Mouse (Mus musculus): Measurements from ENCODE around the gene Uggt2. TPM values are rescaled to one million over a fixed set of nuclear protein-coding genes. Genes with fewer than 3 reads are reported as not detected.

The Uggt2 gene
- total RNA-seq, 1 experiment from 2014 or later: 2.7 TPM

DNA sequence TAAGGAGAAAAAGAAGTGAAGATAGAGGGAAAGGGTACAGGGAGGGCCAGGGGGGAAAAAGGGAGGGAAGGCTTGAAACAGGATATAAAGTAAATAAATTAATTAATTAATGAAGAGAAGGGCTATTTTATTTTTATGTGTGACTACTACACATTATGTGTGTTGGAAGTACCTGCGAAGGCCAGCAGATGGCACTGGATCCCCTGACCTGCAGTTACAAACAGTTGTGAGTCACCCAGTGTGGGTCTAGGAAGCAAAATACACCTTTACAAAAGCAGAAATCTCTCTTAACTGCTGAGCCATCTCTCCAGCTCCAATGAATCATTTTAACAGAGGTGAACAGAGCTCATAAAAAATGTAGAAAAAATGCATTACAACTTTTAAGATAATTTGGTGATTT lies 59.0 kb downstream of the Uggt2 start:
- ATAC-seq (ENCODE audit: extremely low read depth, insufficient number of reproducible peaks, low FRiP score, poor library complexity, severe bottlenecking): no peak

DNA sequence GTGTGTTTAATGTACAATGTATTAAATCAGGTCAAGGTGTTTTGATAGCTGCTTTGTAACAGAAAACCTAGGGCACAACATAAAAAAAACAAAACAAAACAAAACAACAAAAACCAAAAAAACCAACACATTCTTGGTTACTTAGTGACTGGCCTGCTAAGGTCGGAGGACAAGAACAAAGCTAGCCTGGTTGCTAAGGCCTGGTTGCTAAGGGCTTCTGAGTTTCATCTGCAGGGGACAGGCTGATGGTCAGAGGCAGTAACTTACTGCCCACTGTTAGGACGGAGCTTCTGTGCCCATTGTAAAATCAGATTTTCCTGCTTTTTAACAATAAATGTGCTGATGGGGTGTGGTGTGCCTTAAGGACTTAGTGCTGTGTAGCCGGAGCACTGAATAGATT lies 61.5 kb downstream of the Uggt2 start:
- no peak for ATAC-seq (ENCODE audit: extremely low read depth, insufficient number of reproducible peaks, low FRiP score, poor library complexity, severe bottlenecking)

DNA sequence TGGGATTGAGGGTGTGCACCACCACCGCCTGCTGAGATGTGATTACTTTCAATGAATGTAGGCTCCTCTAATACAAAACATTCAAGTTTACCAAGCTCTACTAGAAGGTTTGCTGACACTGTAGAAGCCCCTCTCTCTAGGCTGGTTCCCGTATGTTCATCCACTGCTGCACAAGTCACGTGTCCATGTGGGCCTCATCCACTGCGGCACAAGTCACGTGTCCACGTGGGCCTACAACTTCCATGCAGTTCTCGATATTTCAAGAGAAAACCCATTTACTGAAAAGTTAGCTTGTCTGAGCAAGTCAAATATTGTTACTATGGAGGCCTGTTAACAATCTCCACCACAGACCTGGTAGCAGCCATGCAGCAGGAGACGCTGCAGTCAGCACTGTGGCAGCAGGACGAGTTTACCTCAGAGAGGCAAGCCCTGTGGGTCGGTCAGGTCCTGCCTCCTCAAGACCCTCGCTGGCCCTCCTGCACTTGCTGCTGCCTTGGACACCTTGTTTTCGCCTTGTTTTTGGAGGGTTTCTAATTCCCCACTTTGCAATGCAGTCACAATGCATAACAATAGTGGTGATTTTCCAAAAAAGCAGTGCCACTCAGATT lies 62.0 kb downstream of the Uggt2 start:
- ATAC-seq (ENCODE audit: extremely low read depth, insufficient number of reproducible peaks, low FRiP score, poor library complexity, severe bottlenecking): no peak

DNA sequence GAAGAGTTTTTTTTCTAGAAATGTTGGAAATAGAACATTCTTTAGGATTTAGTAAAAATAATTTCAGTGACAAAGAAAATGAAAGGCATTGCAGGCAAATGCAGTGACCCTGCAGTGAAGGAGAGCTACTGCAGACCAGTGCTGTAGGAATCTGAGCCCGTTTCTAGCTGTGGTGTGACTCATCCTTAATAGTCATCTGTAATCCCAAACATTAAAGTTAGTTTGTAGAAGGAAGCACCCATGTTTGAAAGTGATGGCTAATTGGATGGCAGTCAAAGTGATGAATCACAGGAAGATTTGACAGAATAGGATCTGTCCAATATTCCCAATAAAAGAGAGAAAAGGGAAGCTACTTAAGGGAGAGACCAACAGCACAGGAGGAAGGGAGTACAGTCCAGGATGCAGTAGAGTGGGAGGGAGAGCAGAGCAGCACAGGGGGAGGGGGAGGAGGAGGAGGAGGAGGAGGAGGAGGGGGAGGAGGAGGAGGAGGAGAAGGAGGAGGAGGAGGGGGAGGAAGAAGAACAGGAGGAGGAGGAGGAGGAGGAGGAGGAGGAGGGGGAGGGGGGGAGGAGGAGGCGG lies 71.5 kb downstream of the Uggt2 start:
- ATAC-seq (ENCODE audit: extremely low read depth, insufficient number of reproducible peaks, low FRiP score, poor library complexity, severe bottlenecking): no peak

DNA sequence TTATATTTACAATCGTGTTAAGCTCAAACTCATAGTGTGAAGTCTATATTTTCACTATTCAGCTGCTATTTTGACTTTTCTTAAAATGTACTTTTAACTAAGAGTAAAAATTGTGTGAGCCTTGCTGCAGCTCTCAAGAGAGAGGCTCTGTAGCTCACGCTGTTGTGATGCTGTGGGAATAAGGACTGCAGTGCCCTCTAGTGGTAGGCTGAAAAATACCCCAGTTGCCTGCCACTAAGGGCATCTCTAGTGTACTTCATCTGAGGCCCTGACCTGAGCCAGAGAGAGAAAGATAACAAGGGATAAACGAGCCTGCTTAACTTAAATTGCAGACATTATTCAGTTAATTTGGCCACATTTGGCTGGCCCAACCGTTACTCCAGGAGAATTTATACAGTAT lies 72.1 kb downstream of the Uggt2 start:
- peak; percentile 96 for ATAC-seq (ENCODE audit: extremely low read depth, insufficient number of reproducible peaks, low FRiP score, poor library complexity, severe bottlenecking)

DNA sequence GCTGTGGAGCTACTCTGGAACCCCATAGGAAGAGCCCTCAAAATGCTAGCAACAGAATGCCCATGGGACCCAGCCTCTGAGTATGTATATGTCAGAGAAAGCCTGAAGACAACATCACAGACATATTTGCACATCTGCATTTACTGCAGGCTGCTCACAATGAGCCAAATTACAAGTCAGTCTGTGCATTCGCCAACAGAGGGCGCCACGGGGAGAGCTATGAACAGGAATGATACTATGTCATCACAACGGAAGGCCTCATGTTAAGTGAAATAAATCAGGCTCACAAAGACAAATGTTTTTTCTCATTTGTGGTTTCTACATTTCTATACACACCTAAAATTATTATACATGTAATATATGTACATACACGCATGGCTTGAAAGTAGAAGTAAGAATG lies 73.3 kb downstream of the Uggt2 start:
- no peak for ATAC-seq (ENCODE audit: extremely low read depth, insufficient number of reproducible peaks, low FRiP score, poor library complexity, severe bottlenecking)

DNA sequence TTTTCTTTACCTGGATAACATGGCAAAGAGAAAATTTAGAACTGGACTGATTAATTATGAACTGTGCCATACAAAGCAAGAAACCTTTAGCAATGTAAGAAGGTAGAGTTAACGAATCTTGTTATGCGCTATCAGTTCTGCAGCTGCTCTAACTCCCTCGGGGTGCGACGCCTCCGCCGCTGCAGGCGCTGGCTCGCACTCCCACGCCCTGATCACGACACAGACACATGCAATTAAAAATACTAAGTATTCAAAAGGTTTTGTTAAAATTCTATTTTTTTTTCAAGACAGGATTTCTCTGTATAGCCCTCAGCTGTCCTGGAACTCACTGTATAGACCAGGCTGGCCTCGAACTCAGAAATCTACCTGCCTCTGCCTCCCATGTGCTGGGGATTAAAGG lies 85.7 kb downstream of the Uggt2 start:
- ATAC-seq (ENCODE audit: extremely low read depth, insufficient number of reproducible peaks, low FRiP score, poor library complexity, severe bottlenecking): no peak

DNA sequence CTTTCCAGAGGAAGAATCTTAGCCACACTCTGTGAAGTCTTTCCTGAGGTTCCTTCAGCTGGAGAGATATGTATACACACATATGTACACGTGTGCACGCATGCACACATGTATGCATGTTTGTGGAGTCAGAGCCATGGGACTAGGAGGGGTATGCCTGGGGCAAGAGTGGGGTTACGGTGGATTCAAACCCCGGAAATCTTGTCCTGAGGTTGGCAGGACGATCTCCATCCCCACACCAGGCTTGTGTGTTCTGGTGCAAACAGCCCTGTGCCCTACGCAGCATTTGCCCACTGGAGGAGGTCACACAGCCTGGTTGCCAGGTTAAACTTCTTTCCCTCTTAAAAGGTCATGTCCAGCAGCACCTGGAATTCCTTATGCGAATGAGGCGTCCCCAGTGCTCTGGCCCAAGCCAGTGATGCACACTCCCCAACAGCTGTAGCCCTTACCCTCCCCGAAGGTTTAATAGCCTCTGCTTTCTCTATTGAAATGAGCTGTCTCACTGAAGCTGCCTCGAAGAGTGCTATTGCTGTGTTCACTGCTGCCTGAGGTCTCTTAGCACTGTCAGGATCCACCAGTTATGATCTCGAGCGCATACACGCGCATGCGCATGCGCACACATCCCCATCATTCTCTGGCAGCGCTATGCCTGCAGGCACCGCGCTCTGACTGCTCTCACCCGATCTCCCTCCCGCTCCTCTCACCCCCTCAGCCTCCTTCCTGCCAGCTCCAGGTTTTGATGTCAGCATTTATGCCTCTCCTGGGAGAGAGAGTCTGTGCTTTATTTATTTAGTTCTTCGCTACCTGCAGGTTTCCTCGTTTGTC lies 86.4 kb downstream of the Uggt2 start:
- peak; percentile 44; the same call in 1 of the 2 replicates for ATAC-seq (ENCODE audit: extremely low read depth, insufficient number of reproducible peaks, low FRiP score, poor library complexity, severe bottlenecking)

DNA sequence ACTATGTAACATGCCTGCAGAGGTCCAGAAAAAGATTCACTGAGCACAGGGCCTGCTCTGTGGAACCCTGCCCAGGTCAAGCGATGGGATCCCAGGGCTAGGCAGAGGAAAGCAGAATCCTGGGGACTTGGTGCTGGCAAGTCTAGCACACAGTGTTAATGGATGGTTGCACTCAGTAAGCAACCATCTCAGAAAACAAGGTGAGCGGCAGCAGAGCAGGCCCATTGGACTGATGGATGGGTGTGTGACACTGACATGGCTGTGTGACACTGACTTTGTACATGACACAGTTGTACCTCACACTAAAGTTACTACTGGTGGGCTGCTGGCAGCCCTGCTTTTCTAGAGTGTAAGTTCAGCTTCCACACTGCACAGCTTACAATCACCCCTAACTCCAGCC lies 89.7 kb downstream of the Uggt2 start:
- ATAC-seq (ENCODE audit: extremely low read depth, insufficient number of reproducible peaks, low FRiP score, poor library complexity, severe bottlenecking): no peak

DNA sequence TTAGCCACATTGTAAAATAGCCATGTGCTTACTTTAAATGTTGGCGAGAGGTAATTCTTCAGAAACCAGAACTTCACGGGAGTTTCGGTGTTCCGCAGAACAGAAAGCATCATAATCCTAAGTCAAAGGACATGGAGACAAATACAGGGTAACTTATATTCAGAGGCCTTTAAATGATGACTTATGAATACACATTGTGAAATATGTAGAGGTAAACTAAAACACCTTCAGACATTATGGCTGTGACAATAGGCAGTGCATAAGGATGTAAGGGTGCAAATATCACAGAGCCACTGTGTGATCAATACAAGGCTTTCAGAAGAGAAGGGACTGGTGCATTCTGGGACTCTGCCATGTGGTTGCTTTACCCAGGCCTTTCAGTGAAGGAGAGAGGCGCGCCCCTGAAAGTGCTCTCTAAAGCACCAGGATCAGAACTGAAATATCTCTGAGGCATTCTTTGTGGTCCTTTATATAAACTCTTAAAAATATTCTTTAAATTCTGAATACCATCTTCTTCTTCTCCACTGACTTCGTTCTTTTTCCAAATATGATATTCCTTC lies 91.1 kb downstream of the Uggt2 start:
- no peak for ATAC-seq (ENCODE audit: extremely low read depth, insufficient number of reproducible peaks, low FRiP score, poor library complexity, severe bottlenecking)

DNA sequence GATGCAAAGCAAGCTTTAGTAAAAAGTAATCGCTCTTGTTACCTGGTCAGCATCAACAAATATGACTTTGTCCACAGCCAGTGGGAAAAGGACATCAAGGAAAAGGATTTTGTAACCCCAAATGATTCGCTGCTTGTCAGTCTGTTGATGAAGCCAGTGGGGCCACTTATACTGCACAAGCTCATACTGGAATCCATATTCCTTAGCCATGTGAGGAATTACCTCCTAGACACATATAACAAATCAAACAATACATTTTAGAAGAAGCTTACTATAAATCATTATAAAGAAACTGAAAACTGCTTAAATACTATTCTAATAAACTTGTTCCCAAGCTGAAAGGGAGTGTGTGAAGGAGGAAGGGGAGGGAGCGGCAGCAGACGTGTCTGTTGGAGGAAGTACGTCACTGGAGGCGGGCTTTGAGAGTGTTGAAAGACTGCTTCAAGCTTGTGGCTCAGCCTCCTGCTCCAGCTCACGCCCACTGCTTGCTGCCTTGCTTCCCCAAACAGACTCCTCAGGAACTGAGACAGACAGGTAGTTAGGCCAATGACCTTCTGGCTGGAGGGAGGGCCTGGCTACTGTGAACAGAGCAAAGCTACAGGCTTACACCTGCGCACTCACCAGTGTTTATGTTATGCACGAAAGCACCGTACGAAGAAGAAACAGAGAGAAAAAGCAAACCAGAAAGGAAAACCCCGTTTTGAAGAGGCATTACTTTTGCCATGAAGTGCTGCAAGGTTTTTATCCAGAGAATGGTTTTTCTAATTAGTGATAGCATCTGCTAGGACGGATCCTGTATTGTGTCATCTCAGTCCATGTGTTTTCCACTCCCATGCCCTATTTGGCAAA lies 91.9 kb downstream of the Uggt2 start:
- ATAC-seq (ENCODE audit: extremely low read depth, insufficient number of reproducible peaks, low FRiP score, poor library complexity, severe bottlenecking): peak; percentile 99

DNA sequence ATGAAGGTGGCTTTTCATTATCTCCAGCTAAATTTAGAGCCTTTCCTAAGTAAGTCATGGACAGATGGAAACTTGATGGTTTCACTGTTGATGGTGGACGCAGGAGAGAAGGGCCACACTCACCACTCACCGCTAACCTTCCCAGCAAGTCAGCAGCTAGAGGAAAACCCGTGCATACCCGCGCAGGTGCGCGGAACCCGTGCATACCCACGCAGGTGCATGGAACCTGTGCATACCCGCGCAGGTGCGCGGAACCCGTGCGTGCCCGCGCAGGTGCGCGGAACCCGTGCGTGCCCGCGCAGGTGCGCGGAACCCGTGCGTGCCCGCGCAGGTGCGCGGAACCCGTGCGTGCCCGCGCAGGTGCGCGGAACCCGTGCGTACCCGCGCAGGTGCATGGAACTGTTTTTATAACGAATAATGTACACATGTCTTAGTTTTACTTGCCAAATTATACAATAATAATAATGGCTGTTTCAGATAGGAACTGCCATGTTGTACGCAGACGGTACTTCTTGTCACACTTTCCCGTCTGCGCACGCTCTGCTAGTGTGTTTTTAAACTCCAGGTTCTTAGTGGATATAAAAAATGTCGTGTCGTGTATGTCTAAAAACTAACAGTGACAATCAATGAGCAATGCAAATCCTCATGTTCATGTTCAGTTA lies 92.7 kb downstream of the Uggt2 start:
- no peak for ATAC-seq (ENCODE audit: extremely low read depth, insufficient number of reproducible peaks, low FRiP score, poor library complexity, severe bottlenecking)

DNA sequence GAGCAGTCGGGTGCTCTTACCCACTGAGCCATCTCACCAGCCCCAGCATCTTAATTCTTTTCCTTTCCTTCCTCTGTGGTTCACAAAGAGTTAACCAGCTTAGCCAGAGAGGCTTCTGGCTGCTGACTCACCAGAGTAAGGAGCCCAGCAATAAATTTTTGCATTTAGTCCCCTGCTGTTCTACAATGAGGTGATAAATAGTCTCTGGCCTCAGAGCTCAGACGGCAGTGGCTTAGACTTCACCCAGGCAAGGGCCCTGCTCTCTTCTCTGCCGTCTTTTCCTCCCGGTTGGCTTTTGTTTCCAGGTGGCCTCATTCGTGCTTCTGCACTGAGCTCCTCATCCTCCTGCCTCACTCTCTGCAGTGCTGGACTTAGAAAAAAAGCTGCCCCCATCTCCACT lies 93.4 kb downstream of the Uggt2 start:
- no peak for ATAC-seq (ENCODE audit: extremely low read depth, insufficient number of reproducible peaks, low FRiP score, poor library complexity, severe bottlenecking)

DNA sequence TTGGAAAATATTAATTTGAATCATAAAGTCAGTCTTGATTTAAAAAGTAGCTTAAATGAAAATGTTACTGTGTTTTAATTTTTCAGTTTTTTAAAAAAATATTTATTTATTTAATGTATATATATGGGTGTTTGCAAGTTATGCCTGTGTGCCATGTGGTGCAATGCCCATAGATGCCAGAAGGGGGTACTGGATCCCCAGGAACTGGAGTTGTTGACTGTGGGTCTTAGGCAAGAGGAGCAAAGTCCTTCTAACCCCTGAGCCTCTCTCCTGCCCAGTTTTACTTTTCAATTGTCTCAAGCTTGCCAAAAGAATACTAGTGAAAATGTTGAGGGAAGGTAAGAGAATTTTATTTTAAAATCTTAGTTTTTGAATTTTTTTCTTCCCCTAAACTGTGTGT lies 95.9 kb downstream of the Uggt2 start:
- ATAC-seq (ENCODE audit: extremely low read depth, insufficient number of reproducible peaks, low FRiP score, poor library complexity, severe bottlenecking): peak; percentile 35; the same call in 1 of the 2 replicates

DNA sequence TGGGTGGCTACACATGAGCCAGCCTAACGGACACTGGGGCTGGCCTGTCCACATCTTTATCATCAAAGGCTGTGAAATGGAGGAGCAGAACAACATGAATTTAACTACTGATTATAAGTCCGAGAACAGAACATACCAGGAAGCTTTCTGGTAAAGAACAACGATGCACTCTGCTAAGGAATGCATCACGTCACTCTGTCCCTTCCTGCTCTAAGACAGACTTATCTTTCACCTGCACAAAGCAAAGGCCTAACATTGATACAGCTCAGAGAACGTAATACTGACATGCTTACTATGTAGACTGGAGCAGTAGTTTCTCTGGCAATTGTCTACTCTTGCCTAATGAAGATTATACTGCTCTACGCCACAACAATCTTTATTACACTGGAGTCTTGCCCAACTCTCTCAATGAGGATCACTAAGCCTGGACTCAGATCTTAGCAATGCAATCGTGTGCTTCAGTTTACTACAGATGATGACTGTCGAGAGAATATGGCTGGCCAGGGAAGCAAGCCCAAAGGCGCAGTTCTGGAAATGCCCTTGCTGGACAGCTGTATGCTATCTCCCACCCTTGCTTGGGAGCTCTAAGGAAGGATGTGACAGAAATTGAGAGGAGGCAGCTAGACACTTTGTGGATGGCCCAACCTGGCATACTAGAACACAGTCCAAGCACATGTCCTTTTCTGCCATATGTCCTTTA lies 103.9 kb downstream of the Uggt2 start:
- no peak for ATAC-seq (ENCODE audit: extremely low read depth, insufficient number of reproducible peaks, low FRiP score, poor library complexity, severe bottlenecking)

DNA sequence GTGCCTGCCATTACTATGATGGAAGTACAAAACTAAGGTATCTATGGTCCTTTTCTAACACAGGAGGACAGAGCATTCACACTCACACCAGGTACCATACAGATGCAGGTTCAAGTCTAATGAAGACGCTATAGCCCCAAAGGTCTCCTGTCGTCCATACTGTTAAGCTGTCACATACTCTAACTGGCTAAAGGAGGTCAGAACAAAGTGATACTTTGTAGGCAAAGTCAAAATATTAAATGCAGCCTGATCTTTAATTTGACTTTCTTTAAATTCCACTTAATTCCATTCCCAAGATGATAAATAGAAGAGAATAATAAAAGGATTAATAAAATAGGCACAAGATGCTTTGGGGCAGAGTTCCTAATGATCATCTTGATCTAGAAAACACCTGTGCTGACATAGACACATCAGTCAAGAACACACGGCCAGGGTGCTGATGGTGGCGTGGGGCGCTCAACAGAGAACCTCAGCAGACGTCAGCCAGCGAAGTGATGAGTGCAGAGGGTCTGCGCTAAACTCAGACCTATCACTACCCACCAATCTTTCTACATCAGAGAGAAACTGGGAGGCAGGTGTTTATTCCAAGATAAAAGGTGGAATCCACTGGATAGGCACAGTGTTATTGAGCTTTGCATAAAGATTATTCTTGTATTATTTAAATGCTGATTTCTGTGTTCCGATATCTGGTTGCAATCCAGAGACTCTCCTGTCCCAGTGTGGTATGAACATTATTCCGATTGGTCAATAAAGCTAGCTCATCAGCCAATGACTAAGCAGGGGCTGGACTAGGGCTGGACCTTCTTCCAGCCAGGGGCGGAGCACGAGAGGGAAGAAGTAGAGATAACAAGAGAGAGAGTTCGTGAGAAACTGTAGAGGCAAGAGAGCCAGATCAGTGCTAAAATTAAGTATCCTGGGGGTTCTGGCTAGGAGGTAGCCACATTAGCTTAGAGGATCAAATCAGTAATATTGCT lies 111.4 kb downstream of the Uggt2 start:
- ATAC-seq (ENCODE audit: extremely low read depth, insufficient number of reproducible peaks, low FRiP score, poor library complexity, severe bottlenecking): no peak
